Mouse (Mus musculus): Measurements from ENCODE around the gene Rere. TPM values are rescaled to one million over a fixed set of nuclear protein-coding genes. Genes with fewer than 3 reads are reported as not detected.

Gene Rere
- polyA plus RNA-seq, 1 experiment from 2014 or later = 19.9 TPM

DNA sequence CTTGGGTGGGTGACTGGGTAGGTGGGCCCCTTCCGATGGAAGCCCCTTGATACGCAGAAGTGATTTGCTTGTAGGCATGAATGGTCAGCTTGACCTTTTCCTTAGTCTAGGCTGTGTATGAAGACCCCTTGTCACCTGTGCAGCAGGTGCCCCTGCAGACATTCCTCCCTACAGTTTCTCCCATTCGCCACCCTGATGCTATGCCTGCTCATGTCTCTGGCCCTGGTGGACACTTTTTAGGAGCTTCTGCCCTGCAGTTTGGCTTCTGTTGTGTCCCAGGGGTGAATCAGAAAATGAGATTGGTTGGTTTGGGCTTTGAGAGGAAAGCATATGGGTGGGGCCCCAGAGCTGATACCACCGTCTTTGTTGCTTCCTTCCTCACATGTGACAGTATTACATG, 343.5 kb downstream of the Rere start:
- H3K36me3 ChIP-seq = peaks cover 34% of the 10 kb centered on the region
- H3K4me3 ChIP-seq = no peak overlapping the region
- no peak overlapping the region for H3K4me2 ChIP-seq
- H3K4me1 ChIP-seq = peaks cover 13% of the 10 kb centered on the region; the same call in 1 of the 2 replicates
- no peak overlapping the region for H3K9ac ChIP-seq
- no peak for ATAC-seq (ENCODE audit: extremely low read depth, insufficient number of reproducible peaks, low FRiP score, low TSS enrichment)
- no peak overlapping the region for H3K27ac ChIP-seq (replicated peaks)
- no peaks in the 10 kb centered on the region for H3K9me3 ChIP-seq
- 69% methylated on average over 4 of the region's 4 CpGs for WGBS
- no peaks in the 10 kb centered on the region for H3K27me3 ChIP-seq (replicated peaks)

DNA sequence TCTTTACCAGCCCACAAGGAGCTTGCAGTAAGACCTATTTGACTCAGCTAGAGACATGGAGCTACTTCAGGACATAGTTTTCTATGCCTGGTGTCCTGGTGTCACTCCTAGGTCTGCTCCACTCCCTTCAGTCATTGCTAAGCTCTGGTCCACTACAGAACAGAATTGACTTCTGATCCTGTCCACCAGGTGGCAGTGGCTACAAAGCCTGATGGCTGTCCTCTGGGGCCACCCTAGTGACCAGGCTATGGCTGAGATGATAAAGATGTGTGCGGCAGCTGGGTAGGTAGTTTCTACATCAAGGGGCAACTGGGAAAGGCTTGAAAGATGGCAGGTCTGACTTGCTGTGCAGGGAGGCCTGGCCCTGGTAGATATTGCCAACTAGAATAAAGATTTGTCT, 344.0 kb downstream of the Rere start:
- 28% methylated on average over 1 of the region's 1 CpGs for WGBS
- ATAC-seq (ENCODE audit: extremely low read depth, insufficient number of reproducible peaks, low FRiP score, low TSS enrichment) = peak; percentile 12; the same call in 1 of the 2 replicates
- H3K27ac ChIP-seq (replicated peaks) = no peak overlapping the region

DNA sequence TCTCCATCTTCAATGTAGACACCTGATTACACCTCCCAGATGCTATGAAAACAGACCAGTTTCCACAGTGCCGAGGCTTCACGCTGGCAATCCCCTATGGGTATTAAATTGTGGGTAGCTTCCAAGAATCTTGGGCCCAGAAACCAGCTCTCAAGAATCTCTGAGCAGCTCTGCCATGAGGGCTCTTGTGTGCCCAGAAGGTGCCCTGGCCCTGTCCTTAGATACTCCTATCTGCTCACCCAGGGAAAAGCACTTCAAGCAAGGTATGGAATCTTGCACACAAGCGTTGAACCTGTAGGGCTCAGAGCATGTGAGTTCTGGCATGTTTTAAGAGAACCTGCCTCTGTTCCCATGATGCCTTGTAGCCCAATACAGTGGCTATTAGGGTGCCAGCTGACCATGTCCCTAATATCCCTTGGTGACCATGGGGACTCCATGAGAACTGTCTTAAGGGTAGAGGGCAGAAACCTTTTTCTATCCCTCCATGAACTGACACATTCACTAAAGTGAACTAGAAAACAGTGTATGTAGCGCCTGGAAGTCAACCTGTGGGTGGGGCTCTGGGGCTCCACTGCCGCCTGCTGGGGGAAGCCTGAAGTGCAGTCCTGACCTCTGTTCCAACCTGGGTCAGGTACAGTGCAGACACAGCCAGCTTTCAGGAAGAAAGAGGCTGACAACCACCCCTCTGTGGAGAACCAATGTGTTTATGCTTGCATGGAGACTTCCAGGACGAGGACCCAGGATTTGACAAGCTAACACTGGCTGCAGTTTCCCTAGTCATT, 344.7 kb downstream of the Rere start:
- Histone ChIP-seq H3K27me3 (replicated peaks) (no peaks in the 10 kb centered on the region), H3K9me3 (no peaks in the 10 kb centered on the region), H3K27ac (replicated peaks) (no peak overlapping the region), H3K4me1 (peaks cover 13% of the 10 kb centered on the region; the same call in 1 of the 2 replicates), H3K4me2 (no peak overlapping the region), H3K9ac (no peak overlapping the region), H3K36me3 (peaks cover 21% of the 10 kb centered on the region), H3K4me3 (no peak overlapping the region)
- ATAC-seq (ENCODE audit: extremely low read depth, insufficient number of reproducible peaks, low FRiP score, low TSS enrichment) = no peak; the same call in 1 of the 2 replicates
- WGBS = 44% methylated on average over 6 of the region's 6 CpGs

More for the DNA sequence above, 344.0 kb downstream of the Rere start:
- H3K9ac ChIP-seq = no peak overlapping the region
- no peaks in the 10 kb centered on the region for H3K27me3 ChIP-seq (replicated peaks)
- no peak overlapping the region for H3K4me3 ChIP-seq
- H3K4me1 ChIP-seq = peaks cover 13% of the 10 kb centered on the region; the same call in 1 of the 2 replicates
- H3K36me3 ChIP-seq = peaks cover 29% of the 10 kb centered on the region
- H3K4me2 ChIP-seq = no peak overlapping the region
- no peaks in the 10 kb centered on the region for H3K9me3 ChIP-seq

DNA sequence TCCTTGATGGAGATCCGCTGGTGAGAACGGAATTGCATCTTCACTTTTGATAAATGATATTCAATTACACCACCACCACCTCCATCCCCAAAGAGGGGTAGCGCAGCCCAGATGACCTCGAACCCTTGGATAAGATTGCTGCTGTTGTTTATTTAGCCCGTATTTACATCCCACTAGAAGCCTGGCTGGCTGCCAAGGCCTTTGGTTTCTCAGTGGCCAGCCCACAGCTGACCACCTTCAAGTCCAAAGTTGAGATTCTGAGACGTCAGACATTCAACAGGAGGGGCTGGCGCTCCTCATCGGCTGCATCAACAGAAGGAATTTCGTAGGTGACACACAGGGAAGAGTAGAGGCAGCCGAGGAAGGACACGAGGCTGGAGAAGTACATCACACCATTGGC, 347.8 kb downstream of the Rere start:
- Histone ChIP-seq H3K36me3 (no peaks in the 10 kb centered on the region), H3K9me3 (no peaks in the 10 kb centered on the region), H3K4me1 (peaks cover 13% of the 10 kb centered on the region; the same call in 1 of the 2 replicates), H3K9ac (no peak overlapping the region), H3K4me2 (no peak overlapping the region), H3K27me3 (replicated peaks) (no peaks in the 10 kb centered on the region), H3K27ac (replicated peaks) (no peak overlapping the region), H3K4me3 (no peak overlapping the region)
- ATAC-seq (ENCODE audit: extremely low read depth, insufficient number of reproducible peaks, low FRiP score, low TSS enrichment) = no peak
- WGBS = 66% methylated on average over 11 of the region's 11 CpGs

DNA sequence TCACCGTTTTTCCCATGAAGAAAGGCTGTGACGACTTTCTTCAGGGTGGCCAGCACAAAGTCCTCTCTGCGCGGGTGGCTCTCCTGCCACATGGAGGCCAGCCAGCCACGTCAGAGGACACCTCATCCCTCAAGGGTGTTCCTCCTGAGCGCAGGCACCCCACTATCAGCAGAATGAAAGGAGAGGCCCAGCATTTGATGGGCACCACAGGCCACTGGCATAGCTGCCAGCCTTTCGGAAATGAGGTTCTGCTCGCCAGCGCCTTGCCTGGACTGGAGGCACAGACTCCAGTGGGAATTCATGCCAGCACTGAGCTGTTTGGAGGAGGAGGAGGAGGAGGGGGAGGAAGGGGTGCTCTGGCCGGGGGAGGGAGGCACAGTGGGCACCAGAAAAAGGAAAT, 354.1 kb downstream of the Rere start:
- Histone ChIP-seq H3K9me3 (no peaks in the 10 kb centered on the region), H3K4me3 (no peak overlapping the region), H3K4me2 (no peak overlapping the region), H3K4me1 (no peaks in the 10 kb centered on the region), H3K9ac (no peak overlapping the region), H3K27me3 (replicated peaks) (no peaks in the 10 kb centered on the region), H3K36me3 (no peaks in the 10 kb centered on the region), H3K27ac (replicated peaks) (no peak overlapping the region)
- ATAC-seq (ENCODE audit: extremely low read depth, insufficient number of reproducible peaks, low FRiP score, low TSS enrichment) = no peak
- 77% methylated on average over 10 of the region's 10 CpGs for WGBS

DNA sequence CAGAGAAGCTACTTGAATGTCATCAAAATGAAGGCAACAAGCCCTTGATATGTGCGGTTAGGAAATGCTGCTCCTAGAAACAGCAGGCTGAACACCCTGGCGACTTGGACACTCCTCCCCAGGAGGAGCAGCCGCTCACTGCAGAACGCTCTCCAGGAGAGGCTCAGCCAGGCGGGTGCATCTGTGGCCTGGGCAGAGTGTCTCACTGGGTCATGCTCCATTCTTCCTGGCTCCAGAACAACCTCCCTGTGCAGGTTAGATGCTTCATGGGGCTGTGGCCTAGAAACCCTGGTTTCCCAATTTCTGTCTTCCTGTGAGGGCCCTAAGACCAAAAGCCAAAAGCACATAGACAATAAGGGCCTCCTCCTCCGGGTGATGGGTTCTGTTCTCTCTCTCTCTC, 355.2 kb downstream of the Rere start:
- Histone ChIP-seq H3K9me3 (no peaks in the 10 kb centered on the region), H3K4me1 (no peaks in the 10 kb centered on the region), H3K27ac (replicated peaks) (no peak overlapping the region), H3K4me2 (no peak overlapping the region), H3K36me3 (no peaks in the 10 kb centered on the region), H3K4me3 (no peak overlapping the region), H3K9ac (no peak overlapping the region), H3K27me3 (replicated peaks) (no peaks in the 10 kb centered on the region)
- 81% methylated on average over 6 of the region's 6 CpGs for WGBS
- ATAC-seq (ENCODE audit: extremely low read depth, insufficient number of reproducible peaks, low FRiP score, low TSS enrichment) = no peak

DNA sequence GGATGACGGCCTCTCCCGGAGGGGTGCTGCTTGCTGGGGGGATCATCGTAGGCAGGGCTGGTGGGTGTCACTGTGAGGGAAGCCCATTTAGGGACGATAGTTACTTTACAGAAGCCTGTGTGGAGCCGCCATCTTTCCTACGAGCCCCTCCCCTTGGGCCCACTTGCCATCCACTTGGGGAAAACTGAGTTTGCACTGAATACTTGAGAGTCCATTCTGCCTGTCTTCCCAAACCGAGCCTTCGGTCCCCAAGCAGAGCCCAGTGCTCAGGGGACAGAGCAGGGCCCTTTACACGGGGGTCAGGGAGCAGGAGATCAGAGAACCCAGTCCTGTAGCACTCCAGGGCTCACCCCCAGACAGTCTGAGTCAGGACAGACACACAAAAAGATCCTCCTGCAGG, 362.9 kb downstream of the Rere start:
- H3K4me3 ChIP-seq = no peak overlapping the region
- 80% methylated on average over 9 of the region's 9 CpGs for WGBS
- no peaks in the 10 kb centered on the region for H3K4me1 ChIP-seq
- no peak overlapping the region for H3K9ac ChIP-seq
- H3K36me3 ChIP-seq = no peaks in the 10 kb centered on the region
- H3K4me2 ChIP-seq = no peak overlapping the region
- H3K9me3 ChIP-seq = no peaks in the 10 kb centered on the region
- H3K27ac ChIP-seq (replicated peaks) = no peak overlapping the region
- no peak for ATAC-seq (ENCODE audit: extremely low read depth, insufficient number of reproducible peaks, low FRiP score, low TSS enrichment)
- H3K27me3 ChIP-seq (replicated peaks) = no peaks in the 10 kb centered on the region

DNA sequence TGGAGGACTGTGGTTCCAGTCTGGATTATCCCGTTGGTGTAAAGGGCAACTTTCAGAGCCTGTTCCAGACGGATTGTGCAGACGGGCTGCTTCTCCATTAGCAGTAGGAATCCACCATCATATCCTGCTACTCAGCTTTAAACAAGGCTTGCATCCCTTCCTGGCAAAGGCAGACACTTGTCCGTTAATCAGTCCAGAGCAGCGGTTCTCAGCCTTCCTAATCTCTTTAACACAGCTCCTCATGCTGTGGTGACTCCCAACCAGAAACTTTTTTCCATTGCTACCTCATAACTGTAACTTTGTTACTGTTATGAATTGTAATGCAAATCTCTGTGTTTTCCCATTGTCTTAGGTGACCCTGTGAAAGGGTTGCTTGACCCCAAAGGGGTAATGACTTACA, 367.9 kb downstream of the Rere start:
- no peak for ATAC-seq (ENCODE audit: extremely low read depth, insufficient number of reproducible peaks, low FRiP score, low TSS enrichment)
- H3K27me3 ChIP-seq (replicated peaks) = peaks cover 44% of the 10 kb centered on the region
- peaks cover 5% of the 10 kb centered on the region; the same call in 1 of the 2 replicates for H3K4me1 ChIP-seq
- 63% methylated on average over 5 of the region's 5 CpGs for WGBS
- H3K27ac ChIP-seq (replicated peaks) = no peak overlapping the region
- no peak overlapping the region for H3K9ac ChIP-seq
- H3K4me3 ChIP-seq = no peak overlapping the region
- no peaks in the 10 kb centered on the region for H3K36me3 ChIP-seq
- H3K9me3 ChIP-seq = no peaks in the 10 kb centered on the region
- H3K4me2 ChIP-seq = no peak overlapping the region

DNA sequence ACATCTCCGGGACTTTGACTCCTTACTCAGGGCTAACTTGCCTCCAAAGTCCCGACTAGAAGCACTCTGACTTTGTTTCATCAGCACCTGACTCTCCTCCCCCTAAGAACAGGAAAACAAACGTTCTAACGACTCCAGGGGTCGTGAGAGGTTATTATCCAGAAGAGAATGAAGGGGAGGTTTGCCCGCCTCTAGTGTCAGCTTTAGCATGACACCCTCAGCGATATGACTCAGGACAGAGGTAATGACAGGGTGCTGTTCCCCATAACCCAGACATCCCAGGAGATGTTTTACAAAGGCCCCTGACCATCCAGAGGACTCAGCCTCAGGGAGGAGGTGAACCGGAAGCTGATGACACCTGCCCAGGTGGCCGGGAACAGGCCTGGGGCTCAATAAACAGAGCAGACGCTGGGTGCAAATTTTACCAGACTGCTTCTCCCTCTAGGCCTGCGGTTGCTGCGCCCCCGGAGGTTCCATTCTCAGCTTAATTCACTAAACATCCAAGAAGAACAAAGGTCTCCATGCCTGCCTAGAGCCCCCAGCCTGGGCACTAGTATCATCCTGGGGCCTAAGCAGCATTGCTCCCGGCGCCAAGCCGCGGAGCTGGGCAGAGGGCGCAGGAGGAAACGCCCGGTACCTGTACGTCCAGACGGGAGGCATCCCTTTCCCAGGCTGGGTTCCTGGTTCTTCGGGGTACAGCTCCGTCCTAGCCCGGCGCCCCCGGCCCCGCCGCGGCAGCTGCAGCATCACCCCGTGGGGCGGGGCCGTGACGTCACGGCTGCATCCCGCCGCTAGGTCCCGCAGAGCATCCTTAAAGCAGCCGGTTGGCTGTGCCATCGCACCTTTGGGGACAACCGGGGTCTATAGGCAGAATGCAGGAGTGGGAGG, 370.2 kb downstream of the Rere start, which contains the start of gene Slc45a1:
TSS of gene Slc45a1 (minus strand) at position 785 of the 888 bp plus-strand sequence.
- Histone ChIP-seq H3K9ac (no peak within 1 kb of the TSS), H3K36me3 (no peaks in the 10 kb centered on the region), H3K27me3 (replicated peaks) (peaks cover 54% of the 10 kb centered on the region), H3K4me3 (peak within 1 kb of the TSS; percentile 37), H3K4me2 (peak within 1 kb of the TSS; percentile 56), H3K9me3 (no peaks in the 10 kb centered on the region), H3K27ac (replicated peaks) (no peak within 1 kb of the TSS), H3K4me1 (peaks cover 9% of the 10 kb centered on the region; the same call in 1 of the 2 replicates)
- ATAC-seq (ENCODE audit: extremely low read depth, insufficient number of reproducible peaks, low FRiP score, low TSS enrichment) = no peak
- 8% methylated on average over 41 of the region's 41 CpGs for WGBS

DNA sequence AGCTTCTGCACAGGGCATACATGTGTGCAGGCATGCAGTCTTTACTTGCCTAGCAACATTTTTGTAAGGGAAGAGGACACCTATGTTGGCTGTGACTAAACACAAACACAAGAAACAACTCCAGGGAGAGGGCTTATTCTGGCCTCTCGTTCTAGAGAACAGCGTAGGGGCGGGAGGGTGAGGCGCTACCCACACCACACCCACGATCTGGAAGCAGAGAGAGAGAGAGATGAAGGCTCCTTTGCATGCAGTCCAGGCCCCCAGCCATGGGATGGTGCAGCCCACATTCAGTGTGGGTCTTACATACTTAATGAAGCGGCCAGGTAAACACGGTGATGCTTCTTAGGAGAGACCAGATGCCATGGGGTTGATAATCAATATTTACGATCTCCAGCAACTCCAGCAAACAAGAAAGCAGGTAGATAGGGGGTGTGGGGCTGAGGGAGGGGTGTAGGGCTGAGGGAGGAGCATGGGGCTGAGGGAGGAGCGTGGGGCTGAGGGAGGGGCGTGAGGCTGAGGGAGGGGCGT, 371.7 kb downstream of the Rere start:
- Histone ChIP-seq H3K36me3 (no peaks in the 10 kb centered on the region), H3K27ac (replicated peaks) (no peak overlapping the region), H3K9me3 (no peaks in the 10 kb centered on the region), H3K9ac (no peak overlapping the region), H3K4me3 (no peak overlapping the region), H3K27me3 (replicated peaks) (peaks cover 54% of the 10 kb centered on the region), H3K4me1 (peaks cover 9% of the 10 kb centered on the region; the same call in 1 of the 2 replicates), H3K4me2 (no peak overlapping the region)
- no peak for ATAC-seq (ENCODE audit: extremely low read depth, insufficient number of reproducible peaks, low FRiP score, low TSS enrichment)
- 44% methylated on average over 11 of the region's 11 CpGs for WGBS

DNA sequence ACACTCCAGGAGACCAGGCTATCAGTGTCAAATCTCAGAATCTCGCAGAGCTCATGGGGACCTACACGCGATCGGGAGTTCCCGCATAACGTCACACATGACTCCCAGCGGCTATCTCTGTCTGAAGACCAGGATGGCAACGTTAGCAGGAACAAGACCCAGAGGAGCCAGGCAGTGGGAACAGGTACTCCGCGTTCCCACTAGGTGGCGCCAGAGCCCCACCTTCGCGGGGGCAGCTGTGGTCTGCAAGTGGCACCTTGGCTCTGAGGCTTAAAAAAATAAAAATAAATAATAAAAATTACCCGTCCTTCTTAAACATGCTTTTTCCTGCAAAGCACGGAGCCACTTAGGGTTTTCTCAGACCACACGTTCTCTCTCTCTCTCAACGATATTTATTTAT, 374.5 kb downstream of the Rere start:
- no peaks in the 10 kb centered on the region for H3K9me3 ChIP-seq
- 0 out of 2 replicates have a peak overlapping the region, but pooled peaks have one; percentile 42 for H3K9ac ChIP-seq
- H3K27me3 ChIP-seq (replicated peaks) = peaks cover 49% of the 10 kb centered on the region
- H3K4me1 ChIP-seq = peaks cover 14% of the 10 kb centered on the region
- no peak for ATAC-seq (ENCODE audit: extremely low read depth, insufficient number of reproducible peaks, low FRiP score, low TSS enrichment)
- no peak overlapping the region for H3K27ac ChIP-seq (replicated peaks)
- H3K4me3 ChIP-seq = no peak overlapping the region
- WGBS = 4% methylated on average over 17 of the region's 17 CpGs
- peak overlapping the region; percentile 41 for H3K4me2 ChIP-seq
- no peaks in the 10 kb centered on the region for H3K36me3 ChIP-seq

Measured in heart, embryonic 13.5 days (tissue).